Mouse (Mus musculus) liver, adult 2 months (tissue): ENCODE measurements at regions not wholly inside any gene's neighbourhood (a gene's known extent, or its start where the extent isn't known, plus 50 kb on each side); places are given as distances from the start of the nearest gene placed in this dataset.

ENCODE experiments used
- DNase-seq: peaks from one replicate; pipeline ENCODE4 v3.0.0-alpha.2; 2011; ENCODE audit warnings: low read depth, low spot score; ENCODE audit errors: extremely low read depth
- H3K27ac ChIP-seq: fragments of 200-500 bp; replicated peaks from 2 replicates; pipeline ENCODE4 v1.5.1; 2012; ENCODE audit warnings: low read depth, mild to moderate bottlenecking, control low read depth, inconsistent platforms, low read length; ENCODE audit not compliant: insufficient read depth
- H3K27me3 ChIP-seq: fragments of 200-500 bp; 2 replicates; pipeline ENCODE4 v1.6.1; 2012; ENCODE audit warnings: mild to moderate bottlenecking, moderate library complexity, low read length, inconsistent platforms; ENCODE audit not compliant: control insufficient read depth, insufficient read depth
- H3K36me3 ChIP-seq: fragments of 200-500 bp; 2 replicates; pipeline ENCODE4 v1.6.1; 2012; ENCODE audit warnings: low read length, inconsistent platforms; ENCODE audit not compliant: control insufficient read depth, insufficient read depth
- H3K4me1 ChIP-seq: fragments of 200-500 bp; 2 replicates; pipeline ENCODE4 v1.6.1; 2011; ENCODE audit warnings: low read length; ENCODE audit not compliant: control insufficient read depth, insufficient read depth
- H3K4me3 ChIP-seq: fragments of 200-500 bp; 2 replicates; pipeline ENCODE4 v1.5.1; 2011; ENCODE audit warnings: low read depth, mild to moderate bottlenecking, control low read depth, low read length, moderate library complexity; ENCODE audit not compliant: insufficient read depth
- H3K79me2 ChIP-seq: fragments of 200-500 bp; 2 replicates; pipeline ENCODE4 v1.6.1; 2012; ENCODE audit warnings: inconsistent platforms, mild to moderate bottlenecking, low read length, moderate library complexity; ENCODE audit not compliant: control insufficient read depth, insufficient read depth
- H3K9ac ChIP-seq: fragments of 200-500 bp; 2 replicates; pipeline ENCODE4 v1.6.1; 2012; ENCODE audit warnings: low read depth, mild to moderate bottlenecking, control low read depth, inconsistent platforms, low read length
- CTCF ChIP-seq: fragments of 200-500 bp; IDR thresholded peaks from 2 replicates; pipeline ENCODE4 v1.5.1; 2011; ENCODE audit warnings: low read depth, low read length, control low read depth
- POLR2A ChIP-seq: fragments of 200-500 bp; IDR thresholded peaks from 2 replicates; pipeline ENCODE4 v1.6.1; 2011; ENCODE audit warnings: low read length, control low read depth; ENCODE audit not compliant: insufficient read depth; ENCODE audit errors: extremely low read depth
- WGBS: fragments of 180-500 bp; shearing (Covaris S2); methylation state at CpG from one replicate; pipeline ENCODE4 v1.1.7; 2018; 5-methylcytosine and 5-hydroxymethylcytosine counted together

GRCm38 (mm10) chr10:96497482-96497881 is 119.3 kb upstream of the Btg1 start:
- Histone ChIP-seq H3K27me3 (no peaks in the 10 kb centered on the region), H3K27ac (no peak overlapping the region), H3K4me1 (no peaks in the 10 kb centered on the region; the same call in 1 of the 2 replicates), H3K36me3 (no peaks in the 10 kb centered on the region), H3K79me2 (no peaks in the 10 kb centered on the region), H3K4me3 (no peak overlapping the region), H3K9ac (no peak overlapping the region)
- no peak for DNase-seq
- TF ChIP-seq POLR2A (no peak), CTCF (no peak)
- 83% methylated on average over 7 of the region's 7 CpGs for WGBS

DNA sequence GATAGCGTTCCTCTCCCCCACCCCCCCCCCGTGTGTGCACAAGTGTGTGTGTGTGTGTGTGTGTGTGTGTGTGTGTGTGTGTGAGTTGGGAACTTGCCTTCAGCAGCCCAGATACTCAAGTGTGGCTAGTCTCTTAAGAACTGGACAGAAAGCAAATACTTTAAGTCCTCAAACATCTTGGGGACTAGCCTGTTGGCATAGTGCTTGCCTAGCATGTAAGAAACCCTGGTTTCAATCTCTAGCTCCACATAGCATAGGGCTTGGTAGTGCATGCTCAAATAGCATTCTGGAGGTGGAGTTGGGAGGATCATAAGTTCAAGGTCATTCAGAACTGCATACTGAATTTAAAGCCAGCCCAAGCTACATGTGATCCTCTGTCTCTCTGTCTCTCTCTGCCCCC is 117.5 kb upstream of the Btg1 start:
- no peaks in the 10 kb centered on the region for H3K36me3 ChIP-seq
- H3K9ac ChIP-seq: no peak overlapping the region
- H3K27me3 ChIP-seq: no peaks in the 10 kb centered on the region
- WGBS: 68% methylated on average over 2 of the region's 2 CpGs
- no peak for DNase-seq
- TF ChIP-seq CTCF: no peak
- TF ChIP-seq POLR2A: no peak
- H3K79me2 ChIP-seq: no peaks in the 10 kb centered on the region
- no peaks in the 10 kb centered on the region; the same call in 1 of the 2 replicates for H3K4me1 ChIP-seq
- H3K4me3 ChIP-seq: no peak overlapping the region
- no peak overlapping the region for H3K27ac ChIP-seq

DNA sequence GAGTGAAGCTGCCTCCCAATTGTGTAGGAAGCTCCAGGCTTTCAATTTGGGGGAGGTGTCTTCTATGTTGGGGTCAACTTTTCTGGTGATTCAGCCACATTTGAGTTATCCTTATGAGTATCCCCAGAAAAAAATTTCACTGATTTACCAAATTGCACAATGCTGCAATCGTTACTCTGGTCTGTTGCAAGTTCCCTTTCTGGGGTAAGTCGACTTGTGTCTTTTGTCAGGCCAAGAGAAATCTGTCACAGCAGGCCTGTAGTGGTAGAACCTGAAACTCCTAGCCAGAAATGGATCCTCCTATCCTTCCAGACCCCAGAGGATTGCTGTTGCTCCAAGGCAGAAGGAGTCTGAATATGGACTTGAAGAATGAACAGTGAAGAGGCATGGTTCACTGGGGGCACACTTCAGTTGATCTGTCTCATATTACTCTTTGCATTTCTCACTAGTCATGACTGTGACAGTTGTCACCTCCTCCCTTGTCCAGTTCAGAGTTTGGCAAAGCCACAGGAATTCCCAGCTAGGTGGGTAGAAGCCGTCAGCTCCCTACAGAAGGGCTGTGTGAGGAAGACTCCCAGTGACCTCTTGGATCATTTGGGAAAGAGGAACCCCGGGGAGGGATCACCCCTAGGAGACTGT is 114.6 kb upstream of the Btg1 start:
- 63% methylated on average over 4 of the region's 4 CpGs for WGBS
- peak; percentile 24 for DNase-seq
- no peaks in the 10 kb centered on the region; the same call in 1 of the 2 replicates for H3K4me1 ChIP-seq
- no peaks in the 10 kb centered on the region for H3K36me3 ChIP-seq
- no peak overlapping the region for H3K27ac ChIP-seq
- no peak overlapping the region for H3K4me3 ChIP-seq
- no peak overlapping the region for H3K9ac ChIP-seq
- no peaks in the 10 kb centered on the region for H3K79me2 ChIP-seq
- H3K27me3 ChIP-seq: no peaks in the 10 kb centered on the region
- TF ChIP-seq CTCF (no peak), POLR2A (no peak)

DNA sequence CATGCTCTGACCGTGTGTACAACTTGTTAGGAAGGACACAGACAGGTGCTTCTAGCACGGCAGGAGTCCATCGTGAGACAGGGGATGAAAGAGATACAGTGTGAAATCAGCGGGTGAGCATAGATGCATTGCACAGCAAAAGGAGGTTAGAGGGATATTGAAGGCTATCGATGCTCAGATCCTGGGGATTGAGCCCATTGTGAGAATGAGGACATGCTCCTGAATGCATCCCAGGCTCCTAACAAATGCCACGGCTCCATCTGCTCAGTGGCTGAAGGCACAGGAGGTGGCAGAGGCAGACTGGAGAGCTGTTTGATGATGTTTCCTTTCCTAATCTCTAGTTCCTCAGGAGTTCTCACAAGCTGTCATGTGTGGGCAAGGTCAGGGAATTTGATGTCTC is 114.1 kb upstream of the Btg1 start:
- no peaks in the 10 kb centered on the region for H3K36me3 ChIP-seq
- H3K27ac ChIP-seq: no peak overlapping the region
- TF ChIP-seq POLR2A (no peak), CTCF (no peak)
- no peaks in the 10 kb centered on the region for H3K27me3 ChIP-seq
- no peak for DNase-seq
- H3K79me2 ChIP-seq: no peaks in the 10 kb centered on the region
- no peaks in the 10 kb centered on the region; the same call in 1 of the 2 replicates for H3K4me1 ChIP-seq
- no peak overlapping the region for H3K9ac ChIP-seq
- H3K4me3 ChIP-seq: no peak overlapping the region
- WGBS: 82% methylated on average over 6 of the region's 6 CpGs

- Histone ChIP-seq H3K4me1 (no peaks in the 10 kb centered on the region; the same call in 1 of the 2 replicates), H3K27ac (no peak overlapping the region), H3K4me3 (no peak overlapping the region), H3K79me2 (no peaks in the 10 kb centered on the region), H3K9ac (no peak overlapping the region), H3K27me3 (no peaks in the 10 kb centered on the region), H3K36me3 (no peaks in the 10 kb centered on the region)
- WGBS: 86% methylated on average over 8 of the region's 8 CpGs
- DNase-seq: no peak
- TF ChIP-seq POLR2A: no peak
- no peak for TF ChIP-seq CTCF
Observed at GRCm38 (mm10) chr10:96504340-96504739, 112.5 kb upstream of the Btg1 start.

DNA sequence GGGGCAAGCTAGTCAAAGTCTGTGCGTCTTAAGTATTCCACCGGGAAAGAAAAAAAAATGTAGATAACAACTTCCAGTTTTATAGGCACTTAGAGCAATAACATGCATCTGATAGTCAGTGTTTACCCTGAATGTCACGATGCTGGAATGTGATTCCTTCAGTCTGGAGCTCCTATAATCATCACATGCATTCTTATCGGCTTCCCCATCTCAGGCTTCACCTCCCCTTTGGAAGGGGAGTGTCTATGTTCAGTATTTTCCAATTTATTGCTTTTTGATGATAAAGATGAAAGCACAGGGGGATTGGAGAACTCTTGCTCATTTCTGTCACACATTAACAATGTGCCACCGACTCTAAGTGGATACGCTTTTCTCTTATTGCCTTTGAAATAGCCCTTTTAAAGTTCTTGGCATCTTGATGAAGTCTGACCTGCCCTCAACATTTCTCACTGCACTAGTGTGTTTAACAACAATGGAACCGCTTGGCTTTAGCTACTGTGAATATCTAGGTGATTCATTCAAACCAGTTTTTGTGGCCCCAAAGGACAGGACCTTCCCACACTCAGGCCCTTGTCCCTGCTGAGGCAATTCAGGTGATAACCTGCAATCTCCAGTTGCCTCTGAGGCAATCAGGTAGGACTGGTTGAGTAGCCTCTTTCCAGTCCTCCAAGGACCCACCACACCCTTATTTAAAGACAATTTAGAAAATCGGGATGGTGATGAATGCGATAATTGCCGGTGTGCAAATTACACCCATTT is 101.5 kb upstream of the Btg1 start:
- TF ChIP-seq POLR2A (no peak), CTCF (no peak)
- Histone ChIP-seq H3K27ac (no peak overlapping the region), H3K4me1 (no peaks in the 10 kb centered on the region), H3K79me2 (no peaks in the 10 kb centered on the region), H3K4me3 (no peak overlapping the region), H3K36me3 (no peaks in the 10 kb centered on the region), H3K27me3 (no peaks in the 10 kb centered on the region), H3K9ac (no peak overlapping the region)
- 90% methylated on average over 10 of the region's 10 CpGs for WGBS
- no peak for DNase-seq
